Mouse (Mus musculus): ENCODE measurements around the gene Chmp4b. TPM values are rescaled to one million over a fixed set of nuclear protein-coding genes. Genes with fewer than 3 reads are reported as not detected.

Gene Chmp4b
- polyA plus RNA-seq, 1 experiment, result not detected

DNA sequence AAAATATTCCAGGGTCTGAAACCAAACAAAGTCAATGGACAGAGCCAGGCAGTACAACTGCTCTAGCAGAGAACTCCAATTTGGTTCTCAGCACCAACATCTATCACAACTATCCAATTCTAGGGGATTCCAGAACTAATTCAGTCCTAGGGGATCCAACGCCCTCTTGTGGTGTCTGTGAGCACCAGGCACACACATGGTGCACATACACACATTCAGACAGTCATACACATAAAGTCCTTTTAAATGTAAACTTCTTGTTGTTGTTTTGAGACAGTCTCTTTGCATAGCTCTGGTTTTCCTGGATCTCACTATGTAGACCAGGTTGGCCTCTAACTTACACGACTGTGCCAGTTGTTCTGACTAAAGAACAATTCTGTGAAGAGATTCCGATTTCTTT lies 1.1 kb upstream of the Chmp4b start:
- no peak overlapping the region for H3K27ac ChIP-seq (ENCODE audit: insufficient read depth, low read depth, low read length)
- no peak for TF ChIP-seq POLR2A (IDR thresholded peaks at IDR 0.05; ENCODE audit: insufficient read depth, low read depth, low read length)
- TF ChIP-seq CTCF (IDR thresholded peaks at IDR 0.05; ENCODE audit: insufficient read depth, low read depth, low read length), result no peak
- H3K4me3 ChIP-seq (ENCODE audit: insufficient read depth, low read depth, low read length), result no peak overlapping the region
- no peaks in the 10 kb centered on the region for H3K4me1 ChIP-seq (ENCODE audit: control insufficient read depth, insufficient read depth, low read length)
- 73% methylated on average over 3 of the region's 3 CpGs for WGBS

DNA sequence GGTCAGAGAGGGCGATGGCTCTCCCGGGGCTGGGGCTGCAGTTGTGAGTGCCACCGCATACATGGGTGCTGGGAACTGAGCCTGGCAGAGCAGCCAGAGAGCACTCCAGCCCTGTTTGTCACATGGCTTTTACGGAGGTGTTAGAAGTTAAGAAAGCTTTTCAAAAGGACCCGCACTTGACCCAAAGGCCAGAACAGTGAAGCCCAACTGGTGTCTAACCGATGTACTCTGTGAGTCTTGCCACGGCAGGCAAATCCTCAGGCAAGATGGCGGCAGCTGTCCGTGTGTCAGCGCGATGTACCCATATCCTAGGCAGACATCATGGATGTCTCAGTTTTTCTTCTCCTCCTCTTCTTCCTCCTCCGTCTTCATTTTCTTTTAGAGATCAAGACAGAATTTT lies 3.5 kb downstream of the Chmp4b start:
- Histone ChIP-seq H3K4me1 (ENCODE audit: control insufficient read depth, insufficient read depth, low read length) (peaks cover 7% of the 10 kb centered on the region), H3K4me3 (ENCODE audit: insufficient read depth, low read depth, low read length) (no peak overlapping the region), H3K27ac (ENCODE audit: insufficient read depth, low read depth, low read length) (no peak overlapping the region)
- TF ChIP-seq CTCF (IDR thresholded peaks at IDR 0.05; ENCODE audit: insufficient read depth, low read depth, low read length) (no peak), POLR2A (IDR thresholded peaks at IDR 0.05; ENCODE audit: insufficient read depth, low read depth, low read length) (no peak)
- WGBS, result 93% methylated on average over 12 of the region's 12 CpGs

DNA sequence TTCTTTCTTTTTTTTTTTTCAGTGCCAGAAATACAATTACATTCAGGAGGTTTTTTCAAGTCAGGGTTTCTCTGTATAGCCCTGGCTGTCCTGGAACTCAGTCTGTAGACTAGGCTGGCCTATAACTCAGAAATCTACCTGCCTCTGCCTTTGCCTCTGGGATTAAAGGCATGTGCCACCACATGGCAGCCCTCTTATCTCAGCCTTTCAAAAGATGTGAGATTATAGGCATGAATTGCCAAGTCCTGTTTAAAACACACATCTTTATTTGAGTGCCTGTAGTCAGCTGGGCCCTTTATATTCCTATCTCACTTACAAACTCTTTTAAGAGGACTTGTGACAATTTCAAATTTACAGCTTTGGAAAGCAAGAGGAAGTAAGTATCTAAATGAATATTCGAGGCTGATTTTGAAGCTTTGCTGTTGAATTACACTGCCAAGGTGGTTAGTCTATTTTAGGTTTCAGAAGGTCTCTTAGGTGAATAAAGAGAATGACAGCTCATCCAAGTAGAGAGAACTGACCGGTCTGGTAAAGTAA lies 4.4 kb downstream of the Chmp4b start:
- Histone ChIP-seq H3K4me1 (ENCODE audit: control insufficient read depth, insufficient read depth, low read length) (peaks cover 7% of the 10 kb centered on the region), H3K4me3 (ENCODE audit: insufficient read depth, low read depth, low read length) (no peak overlapping the region), H3K27ac (ENCODE audit: insufficient read depth, low read depth, low read length) (peak overlapping the region; percentile 45; the same call in 1 of the 2 replicates)
- 74% methylated on average over 2 of the region's 2 CpGs for WGBS
- no peak for TF ChIP-seq CTCF (IDR thresholded peaks at IDR 0.05; ENCODE audit: insufficient read depth, low read depth, low read length)
- no peak for TF ChIP-seq POLR2A (IDR thresholded peaks at IDR 0.05; ENCODE audit: insufficient read depth, low read depth, low read length)

DNA sequence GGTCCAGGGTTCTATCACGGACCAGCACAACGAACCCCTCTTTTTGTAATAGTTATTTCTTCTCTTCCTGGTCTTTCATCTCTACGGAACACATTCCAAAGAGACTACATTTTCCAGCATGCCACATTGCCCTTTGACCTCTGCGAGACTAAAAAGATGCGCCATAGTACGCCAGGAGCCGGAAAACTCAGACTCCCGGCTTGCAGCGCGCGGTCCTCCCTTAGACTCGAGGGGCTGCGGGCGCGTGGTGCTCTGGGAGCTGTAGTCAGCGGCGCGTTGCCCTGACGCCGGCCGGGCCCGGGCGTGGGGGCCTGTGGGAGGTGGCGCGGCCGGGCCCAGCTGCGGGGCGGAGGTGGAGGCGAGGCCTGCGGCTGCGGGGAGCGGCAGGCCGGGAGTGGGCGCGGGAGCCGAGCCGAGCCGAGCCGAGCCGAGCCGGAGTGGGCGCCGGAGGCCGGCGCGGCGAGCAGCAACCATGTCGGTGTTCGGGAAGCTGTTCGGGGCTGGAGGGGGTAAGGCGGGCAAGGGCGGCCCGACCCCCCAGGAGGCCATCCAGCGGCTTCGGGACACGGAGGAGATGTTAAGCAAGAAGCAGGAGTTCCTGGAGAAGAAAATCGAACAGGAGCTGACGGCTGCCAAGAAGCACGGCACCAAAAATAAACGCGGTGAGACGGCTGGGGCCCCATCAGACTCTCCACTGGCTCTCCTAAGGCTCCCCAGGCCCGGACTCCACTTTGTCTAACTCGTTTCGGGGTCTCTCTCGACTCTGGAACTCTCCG lies 5.4 kb downstream of the Chmp4b start:
- peak; percentile 61 for TF ChIP-seq POLR2A (IDR thresholded peaks at IDR 0.05; ENCODE audit: insufficient read depth, low read depth, low read length)
- no peak for TF ChIP-seq CTCF (IDR thresholded peaks at IDR 0.05; ENCODE audit: insufficient read depth, low read depth, low read length)
- peak overlapping the region; percentile 66 for H3K4me3 ChIP-seq (ENCODE audit: insufficient read depth, low read depth, low read length)
- under 1% methylated on average over 67 of the region's 67 CpGs for WGBS
- peak overlapping the region; percentile 44 for H3K27ac ChIP-seq (ENCODE audit: insufficient read depth, low read depth, low read length)
- peaks cover 7% of the 10 kb centered on the region for H3K4me1 ChIP-seq (ENCODE audit: control insufficient read depth, insufficient read depth, low read length)

DNA sequence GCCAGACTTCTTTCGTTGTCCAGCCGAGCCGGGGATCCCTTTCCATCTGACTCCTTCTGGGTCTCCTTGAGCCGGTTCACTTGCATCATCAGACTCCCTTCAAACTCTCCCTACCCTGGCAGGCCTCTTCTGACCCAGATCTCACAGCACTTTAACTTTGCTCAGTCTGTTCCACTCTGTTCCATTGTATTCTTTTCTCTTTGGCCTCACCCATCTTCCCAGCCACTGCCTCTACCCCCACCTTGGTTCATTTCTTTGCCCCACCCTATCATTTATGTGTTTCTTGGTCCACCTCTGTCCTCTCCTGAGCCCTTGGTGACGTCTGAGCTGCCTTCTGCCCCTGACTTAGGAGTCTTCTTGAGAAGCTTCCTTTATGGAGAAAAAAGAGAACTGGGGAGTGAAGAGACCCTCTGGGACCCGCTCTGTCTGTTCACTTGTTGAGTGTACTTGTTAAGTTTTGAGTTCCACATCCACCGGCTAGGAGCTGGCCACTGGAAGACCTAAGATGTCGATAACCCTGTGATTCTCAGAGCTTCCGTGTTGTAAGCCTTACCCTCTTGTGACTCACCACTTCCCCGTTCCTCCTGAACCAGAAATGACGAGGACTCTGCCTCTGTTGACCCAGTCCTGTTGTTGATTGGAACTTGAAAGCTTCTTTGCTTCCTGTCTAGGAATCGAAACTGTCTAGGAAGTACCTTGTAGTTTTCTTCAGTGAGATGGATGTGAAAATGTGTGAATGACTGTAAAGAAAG lies 6.2 kb downstream of the Chmp4b start:
- 2% methylated on average over 12 of the region's 12 CpGs for WGBS
- TF ChIP-seq POLR2A (IDR thresholded peaks at IDR 0.05; ENCODE audit: insufficient read depth, low read depth, low read length) (no peak), CTCF (IDR thresholded peaks at IDR 0.05; ENCODE audit: insufficient read depth, low read depth, low read length) (no peak)
- Histone ChIP-seq H3K27ac (ENCODE audit: insufficient read depth, low read depth, low read length) (peak overlapping the region; percentile 44), H3K4me3 (ENCODE audit: insufficient read depth, low read depth, low read length) (peak overlapping the region; percentile 66), H3K4me1 (ENCODE audit: control insufficient read depth, insufficient read depth, low read length) (peaks cover 7% of the 10 kb centered on the region)

DNA sequence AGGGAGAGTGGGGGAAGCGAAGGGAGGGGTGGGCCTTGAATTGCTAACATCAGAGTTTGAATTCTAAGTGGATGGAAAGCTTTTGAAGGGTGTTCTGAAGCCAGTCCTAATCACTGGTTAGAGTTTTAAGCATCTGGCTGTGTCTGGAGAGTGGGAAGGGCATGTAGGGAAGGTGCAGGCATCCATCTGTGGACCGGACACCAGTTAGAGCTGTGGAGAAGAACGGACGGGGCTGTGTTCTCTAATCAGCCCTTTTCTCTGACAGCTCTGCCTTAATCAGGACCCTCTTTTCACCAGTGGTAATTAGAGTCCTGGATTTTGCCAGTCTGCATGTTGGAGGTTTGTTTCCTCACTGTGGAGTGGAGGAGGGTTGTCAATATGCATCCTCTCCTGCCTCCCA lies 7.6 kb downstream of the Chmp4b start:
- TF ChIP-seq CTCF (IDR thresholded peaks at IDR 0.05; ENCODE audit: insufficient read depth, low read depth, low read length) (no peak), POLR2A (IDR thresholded peaks at IDR 0.05; ENCODE audit: insufficient read depth, low read depth, low read length) (no peak)
- Histone ChIP-seq H3K4me3 (ENCODE audit: insufficient read depth, low read depth, low read length) (peak overlapping the region; percentile 27), H3K27ac (ENCODE audit: insufficient read depth, low read depth, low read length) (0 out of 2 replicates have a peak overlapping the region, but pooled peaks have one; percentile 12), H3K4me1 (ENCODE audit: control insufficient read depth, insufficient read depth, low read length) (peaks cover 7% of the 10 kb centered on the region)
- 15% methylated on average over 4 of the region's 4 CpGs for WGBS

DNA sequence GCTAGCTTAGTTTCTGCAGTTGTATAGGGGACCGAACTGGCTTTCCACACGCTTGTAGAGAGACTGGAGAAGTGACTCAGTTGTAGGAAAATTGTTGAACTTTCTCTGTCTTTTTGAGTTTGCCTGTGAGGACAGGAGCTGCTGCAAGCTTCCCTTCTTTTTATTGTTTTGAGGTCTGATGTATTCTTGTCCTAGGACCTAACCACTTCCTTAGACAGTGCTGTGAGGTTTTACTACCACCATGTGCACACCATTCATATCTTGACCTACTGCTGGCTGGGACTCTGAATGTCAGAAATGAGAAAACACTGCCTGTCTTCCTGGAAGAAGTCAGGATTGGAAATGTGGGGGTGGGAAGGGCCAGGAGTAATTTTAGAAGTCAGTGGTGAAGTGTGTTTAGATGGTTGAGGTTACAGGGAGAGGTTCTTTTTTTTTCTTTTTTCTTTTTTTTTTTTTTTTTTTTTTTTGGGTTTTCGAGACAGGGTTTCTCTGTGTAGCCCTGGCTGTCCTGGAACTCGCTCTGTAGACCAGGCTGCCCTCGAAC lies 8.1 kb downstream of the Chmp4b start:
- Histone ChIP-seq H3K27ac (ENCODE audit: insufficient read depth, low read depth, low read length) (peak overlapping the region; percentile 12; the same call in 1 of the 2 replicates), H3K4me3 (ENCODE audit: insufficient read depth, low read depth, low read length) (peak overlapping the region; percentile 27; the same call in 1 of the 2 replicates), H3K4me1 (ENCODE audit: control insufficient read depth, insufficient read depth, low read length) (peaks cover 7% of the 10 kb centered on the region)
- no peak for TF ChIP-seq CTCF (IDR thresholded peaks at IDR 0.05; ENCODE audit: insufficient read depth, low read depth, low read length)
- no peak for TF ChIP-seq POLR2A (IDR thresholded peaks at IDR 0.05; ENCODE audit: insufficient read depth, low read depth, low read length)
- WGBS, result 34% methylated on average over 5 of the region's 5 CpGs

DNA sequence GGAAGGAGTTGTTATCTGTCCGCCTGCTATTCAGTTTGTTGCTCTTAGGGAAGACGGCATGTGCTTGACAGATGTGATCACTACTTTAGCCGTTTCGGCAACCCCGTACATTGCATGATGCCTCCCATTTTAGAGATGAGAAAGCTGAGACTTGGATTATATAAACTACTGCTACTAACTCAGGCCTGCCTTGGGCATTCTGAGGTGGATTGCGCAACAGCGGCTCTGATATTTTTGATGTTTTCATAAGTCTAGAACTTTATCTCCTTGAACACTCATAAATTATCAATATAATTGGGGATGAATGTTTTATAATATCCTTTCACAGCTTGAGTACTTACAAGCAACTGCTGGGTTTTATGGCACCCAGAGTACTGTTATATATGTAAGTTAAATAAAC lies 17.2 kb downstream of the Chmp4b start:
- 96% methylated on average over 7 of the region's 7 CpGs for WGBS
- Histone ChIP-seq H3K4me1 (ENCODE audit: control insufficient read depth, insufficient read depth, low read length) (peaks cover 11% of the 10 kb centered on the region), H3K4me3 (ENCODE audit: insufficient read depth, low read depth, low read length) (no peak overlapping the region), H3K27ac (ENCODE audit: insufficient read depth, low read depth, low read length) (no peak overlapping the region)
- no peak for TF ChIP-seq CTCF (IDR thresholded peaks at IDR 0.05; ENCODE audit: insufficient read depth, low read depth, low read length)
- TF ChIP-seq POLR2A (IDR thresholded peaks at IDR 0.05; ENCODE audit: insufficient read depth, low read depth, low read length), result no peak
